Mouse (Mus musculus): ENCODE data around the gene Emid1.

The Emid1 gene

GRCm38 (mm10) chr11:5075760-5076159, 76.3 kb downstream of the Emid1 start:
- Histone ChIP-seq H3K27me3 (ENCODE audit: insufficient read depth, low read length) (no peaks in the 10 kb centered on the region), H3K4me3 (replicated peaks; ENCODE audit: low read length) (no peak overlapping the region), H3K4me1 (replicated peaks; ENCODE audit: low read depth, low read length) (peaks cover 37% of the 10 kb centered on the region), H3K36me3 (ENCODE audit: insufficient read depth, low read length) (peaks cover 91% of the 10 kb centered on the region), H3K9me3 (ENCODE audit: low read length) (no peaks in the 10 kb centered on the region)
- no peak for TF ChIP-seq NANOG (IDR thresholded peaks at IDR 0.05; ENCODE audit: borderline replicate concordance, low read length)
- TF ChIP-seq CTCF (conservative IDR thresholded peaks at IDR 0.05; ENCODE audit: low read length): 0 out of 2 replicates have a peak, but pooled peaks have one; percentile 11

- no peaks in the 10 kb centered on the region for H3K27me3 ChIP-seq (ENCODE audit: insufficient read depth, low read length)
- no peak overlapping the region for H3K4me3 ChIP-seq (replicated peaks; ENCODE audit: low read length)
- peak; percentile 68 for TF ChIP-seq CTCF (conservative IDR thresholded peaks at IDR 0.05; ENCODE audit: low read length)
- TF ChIP-seq POU5F1 (IDR thresholded peaks at IDR 0.05; ENCODE audit: borderline replicate concordance, low read length): no peak
- peaks cover 37% of the 10 kb centered on the region for H3K4me1 ChIP-seq (replicated peaks; ENCODE audit: low read depth, low read length)
- H3K9me3 ChIP-seq (ENCODE audit: low read length): no peaks in the 10 kb centered on the region
- peaks cover 91% of the 10 kb centered on the region for H3K36me3 ChIP-seq (ENCODE audit: insufficient read depth, low read length)
Observed at GRCm38 (mm10) chr11:5074882-5075281, 77.2 kb downstream of the Emid1 start.

- TF ChIP-seq CTCF (conservative IDR thresholded peaks at IDR 0.05; ENCODE audit: low read length): no peak
- no peak for TF ChIP-seq NANOG (IDR thresholded peaks at IDR 0.05; ENCODE audit: borderline replicate concordance, low read length)
- TF ChIP-seq POU5F1 (IDR thresholded peaks at IDR 0.05; ENCODE audit: borderline replicate concordance, low read length): no peak
- Histone ChIP-seq H3K9me3 (ENCODE audit: low read length) (no peaks in the 10 kb centered on the region), H3K27me3 (ENCODE audit: insufficient read depth, low read length) (peaks cover 12% of the 10 kb centered on the region), H3K4me1 (replicated peaks; ENCODE audit: low read depth, low read length) (peaks cover 47% of the 10 kb centered on the region), H3K4me3 (replicated peaks; ENCODE audit: low read length) (no peak overlapping the region), H3K36me3 (ENCODE audit: insufficient read depth, low read length) (peaks cover 62% of the 10 kb centered on the region)
Observed at GRCm38 (mm10) chr11:5068126-5068971, 83.7 kb downstream of the Emid1 start.

DNA sequence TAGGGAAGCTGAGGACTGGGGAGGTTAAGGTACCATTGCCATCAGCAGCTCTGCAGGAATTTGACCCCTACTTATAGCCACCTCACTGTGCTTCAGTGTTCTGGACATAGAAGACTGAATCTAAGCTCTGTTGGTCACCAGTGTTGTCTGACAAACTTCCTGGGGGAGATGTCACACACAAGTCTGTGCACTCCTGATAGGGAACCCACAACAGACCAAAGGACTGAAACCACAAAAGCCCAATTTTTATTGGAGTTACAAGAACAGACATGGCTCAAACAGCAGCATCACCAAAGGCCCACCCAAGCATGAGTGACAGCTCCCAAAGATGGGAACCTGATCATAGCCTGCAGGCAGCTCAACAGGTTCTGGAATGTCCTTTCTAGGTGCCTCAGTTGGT, 85.0 kb downstream of the Emid1 start:
- TF ChIP-seq POU5F1 (IDR thresholded peaks at IDR 0.05; ENCODE audit: borderline replicate concordance, low read length): no peak
- no peak for TF ChIP-seq NANOG (IDR thresholded peaks at IDR 0.05; ENCODE audit: borderline replicate concordance, low read length)
- TF ChIP-seq CTCF (conservative IDR thresholded peaks at IDR 0.05; ENCODE audit: low read length): no peak

GRCm38 (mm10) chr11:5065056-5065821, 86.8 kb downstream of the Emid1 start, which contains the start of gene Gas2l1:
Gene Gas2l1 (minus strand): TSS chr11:5065327.
- H3K36me3 ChIP-seq (ENCODE audit: insufficient read depth, low read length): peaks cover 53% of the 10 kb centered on the region
- H3K27me3 ChIP-seq (ENCODE audit: insufficient read depth, low read length): peaks cover 39% of the 10 kb centered on the region
- TF ChIP-seq POU5F1 (IDR thresholded peaks at IDR 0.05; ENCODE audit: borderline replicate concordance, low read length): no peak
- no peak for TF ChIP-seq NANOG (IDR thresholded peaks at IDR 0.05; ENCODE audit: borderline replicate concordance, low read length)
- TF ChIP-seq CTCF (conservative IDR thresholded peaks at IDR 0.05; ENCODE audit: low read length): peak; percentile 51

More for the DNA sequence above, 85.0 kb downstream of the Emid1 start:
- H3K9me3 ChIP-seq (ENCODE audit: low read length): no peaks in the 10 kb centered on the region
- H3K36me3 ChIP-seq (ENCODE audit: insufficient read depth, low read length): peaks cover 62% of the 10 kb centered on the region
- peaks cover 47% of the 10 kb centered on the region for H3K4me1 ChIP-seq (replicated peaks; ENCODE audit: low read depth, low read length)
- no peak overlapping the region for H3K4me3 ChIP-seq (replicated peaks; ENCODE audit: low read length)
- peaks cover 25% of the 10 kb centered on the region for H3K27me3 ChIP-seq (ENCODE audit: insufficient read depth, low read length)

DNA sequence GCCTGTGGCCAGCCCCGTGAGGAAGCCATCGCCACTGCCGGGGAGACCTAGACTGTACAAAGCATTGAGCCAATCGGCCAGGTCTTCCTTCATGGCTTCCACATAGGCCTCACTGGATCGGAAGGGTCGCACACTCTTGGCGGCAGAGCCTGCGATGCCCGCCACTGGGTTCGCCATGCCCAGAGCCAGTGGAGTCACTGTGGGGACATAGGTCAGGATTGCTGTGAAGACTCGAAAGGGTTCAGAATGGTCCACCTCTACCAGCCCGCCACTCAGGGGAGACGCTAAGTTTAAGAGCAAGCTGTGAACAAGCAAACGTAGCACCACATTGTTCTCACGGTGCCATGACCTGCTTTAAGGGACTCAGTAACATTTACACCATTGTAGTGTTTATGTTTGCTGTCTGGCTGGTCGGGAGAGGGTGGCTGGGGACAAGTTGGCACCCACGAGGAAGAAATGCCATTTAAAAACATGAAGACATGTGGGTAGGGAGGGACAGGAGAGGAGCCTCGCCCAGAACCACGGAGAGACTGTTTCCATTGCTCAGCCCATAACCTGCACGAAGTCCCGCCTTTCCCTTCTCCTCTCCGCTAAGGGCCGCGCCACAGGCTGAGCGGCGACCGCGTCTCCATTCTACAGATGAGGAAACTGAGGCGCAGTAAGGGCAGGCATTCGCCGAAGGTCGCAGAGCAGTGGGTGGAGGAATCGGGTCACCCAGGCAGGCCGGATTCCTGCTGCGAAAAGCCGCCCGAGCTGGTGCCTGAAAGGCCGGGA, 87.6 kb downstream of the Emid1 start:
- TF ChIP-seq POU5F1 (IDR thresholded peaks at IDR 0.05; ENCODE audit: borderline replicate concordance, low read length) (no peak), NANOG (IDR thresholded peaks at IDR 0.05; ENCODE audit: borderline replicate concordance, low read length) (no peak), CTCF (conservative IDR thresholded peaks at IDR 0.05; ENCODE audit: low read length) (no peak)
- H3K36me3 ChIP-seq (ENCODE audit: insufficient read depth, low read length): peaks cover 47% of the 10 kb centered on the region
- peaks cover 42% of the 10 kb centered on the region for H3K27me3 ChIP-seq (ENCODE audit: insufficient read depth, low read length)
- no peaks in the 10 kb centered on the region for H3K9me3 ChIP-seq (ENCODE audit: low read length)
- H3K4me1 ChIP-seq (replicated peaks; ENCODE audit: low read depth, low read length): peaks cover 62% of the 10 kb centered on the region
- H3K4me3 ChIP-seq (replicated peaks; ENCODE audit: low read length): peak overlapping the region; percentile 91

More at GRCm38 (mm10) chr11:5065056-5065821, 86.8 kb downstream of the Emid1 start, which contains the start of gene Gas2l1:
- Histone ChIP-seq H3K4me3 (replicated peaks; ENCODE audit: low read length) (peak within 1 kb of the TSS; percentile 91), H3K4me1 (replicated peaks; ENCODE audit: low read depth, low read length) (peaks cover 55% of the 10 kb centered on the region), H3K9me3 (ENCODE audit: low read length) (no peaks in the 10 kb centered on the region)

GRCm38 (mm10) chr11:5063561-5064281, 88.3 kb downstream of the Emid1 start:
- peak overlapping the region; percentile 91 for H3K4me3 ChIP-seq (replicated peaks; ENCODE audit: low read length)
- H3K36me3 ChIP-seq (ENCODE audit: insufficient read depth, low read length): peaks cover 39% of the 10 kb centered on the region
- H3K4me1 ChIP-seq (replicated peaks; ENCODE audit: low read depth, low read length): peaks cover 69% of the 10 kb centered on the region
- TF ChIP-seq NANOG (IDR thresholded peaks at IDR 0.05; ENCODE audit: borderline replicate concordance, low read length) (no peak), POU5F1 (IDR thresholded peaks at IDR 0.05; ENCODE audit: borderline replicate concordance, low read length) (no peak), CTCF (conservative IDR thresholded peaks at IDR 0.05; ENCODE audit: low read length) (no peak)
- H3K27me3 ChIP-seq (ENCODE audit: insufficient read depth, low read length): peaks cover 50% of the 10 kb centered on the region
- H3K9me3 ChIP-seq (ENCODE audit: low read length): no peaks in the 10 kb centered on the region
